Mouse (Mus musculus) neural tube, embryonic 15.5 days (tissue): ENCODE data around the gene Snurf. TPM values are rescaled to one million over a fixed set of nuclear protein-coding genes. Genes with fewer than 3 reads are reported as not detected.

Source experiments
- ATAC-seq: fragments of 200-750 bp; cut with Nextera tagmentation; 2 replicates; pipeline ENCODE4 v1.8.0; 2017; ENCODE audit warnings: mild to moderate bottlenecking, moderate TSS enrichment, moderate library complexity; ENCODE audit not compliant: low FRiP score
- H3K27ac ChIP-seq: fragments of 300-500 bp; sonication (generic); replicated peaks from 2 replicates; pipeline ENCODE4 v1.5.1; 2015; ENCODE audit warnings: mild to moderate bottlenecking, inconsistent platforms
- H3K27me3 ChIP-seq: fragments of 300-500 bp; sonication (generic); replicated peaks from 2 replicates; pipeline ENCODE4 v1.6.1; 2015; ENCODE audit warnings: inconsistent platforms
- H3K36me3 ChIP-seq: fragments of 300-500 bp; sonication (generic); 2 replicates; pipeline ENCODE4 v1.6.1; 2015; ENCODE audit warnings: inconsistent platforms
- H3K4me1 ChIP-seq: fragments of 300-500 bp; sonication (generic); 2 replicates; pipeline ENCODE4 v1.6.1; 2015; ENCODE audit warnings: inconsistent platforms
- H3K4me2 ChIP-seq: fragments of 300-500 bp; sonication (generic); 2 replicates; pipeline ENCODE4 v1.6.1; 2015; ENCODE audit warnings: inconsistent platforms, mild to moderate bottlenecking, moderate library complexity
- H3K4me3 ChIP-seq: fragments of 300-500 bp; sonication (generic); replicated peaks from 2 replicates; pipeline ENCODE4 v1.5.1; 2015; ENCODE audit warnings: mild to moderate bottlenecking, inconsistent platforms
- H3K9ac ChIP-seq: fragments of 300-500 bp; sonication (generic); replicated peaks from 2 replicates; pipeline ENCODE4 v1.6.1; 2015; ENCODE audit warnings: mild to moderate bottlenecking, inconsistent platforms
- H3K9me3 ChIP-seq: fragments of 300-500 bp; sonication (generic); replicated peaks from 2 replicates; pipeline ENCODE4 v1.6.1; 2016; ENCODE audit warnings: inconsistent platforms
- WGBS: fragments of 180-500 bp; shearing (Covaris S2); methylation state at CpG from one replicate; pipeline ENCODE4 v1.1.7; 2015; ENCODE audit warnings: mixed read lengths; 5-methylcytosine and 5-hydroxymethylcytosine counted together
- polyA plus RNA-seq: library from polyadenylated mRNA; unstranded; fragments of >200 nt; fragmentation: Nextera tagmentation; extraction: Ambion mirVana; gene quantifications from 2 replicates; pipeline ENCODE4 v1.2.1, GENCODE M21; 2015

Snurf gene
- 731 and 865 TPM in 2 replicates for polyA plus RNA-seq

- peak within 1 kb of the TSS; percentile 89 for H3K27ac ChIP-seq
- H3K27me3 ChIP-seq: no peaks in the 10 kb centered on the region
- H3K4me3 ChIP-seq: peak within 1 kb of the TSS; percentile 53
- ATAC-seq: peak; percentile 74
- 49% methylated on average over 30 of the region's 30 CpGs for WGBS
- H3K4me1 ChIP-seq: no peaks in the 10 kb centered on the region
- peak within 1 kb of the TSS; percentile 75 for H3K9ac ChIP-seq
- H3K9me3 ChIP-seq: no peaks in the 10 kb centered on the region
- H3K4me2 ChIP-seq: peak within 1 kb of the TSS; percentile 44
- H3K36me3 ChIP-seq: no peaks in the 10 kb centered on the region
These were observed at the start of gene Snurf, which contains the start of gene Gm38393 for GRCm38 (mm10) chr7:60004606-60005330. Gene Snurf (minus strand): TSS chr7:60005049. Gene Gm38393 (minus strand): TSS chr7:60005064.

- Histone ChIP-seq H3K9ac (no peak overlapping the region), H3K4me3 (no peak overlapping the region)
- ATAC-seq: no peak
These were observed 42.8 kb upstream of the Snurf start for GRCm38 (mm10) chr7:60047481-60048201.

GRCm38 (mm10) chr7:60013186-60013585 lies 8.3 kb upstream of the Snurf start:
- Histone ChIP-seq H3K4me2 (no peak overlapping the region), H3K9me3 (no peaks in the 10 kb centered on the region), H3K36me3 (no peaks in the 10 kb centered on the region), H3K27me3 (no peaks in the 10 kb centered on the region), H3K27ac (no peak overlapping the region), H3K9ac (no peak overlapping the region), H3K4me3 (no peak overlapping the region), H3K4me1 (no peaks in the 10 kb centered on the region)
- no peak for ATAC-seq
- WGBS: 52% methylated on average over 3 of the region's 3 CpGs

More at GRCm38 (mm10) chr7:60047481-60048201, 42.8 kb upstream of the Snurf start:
- WGBS: 76% methylated on average over 6 of the region's 6 CpGs
- Histone ChIP-seq H3K4me1 (no peaks in the 10 kb centered on the region), H3K4me2 (no peak overlapping the region), H3K9me3 (no peaks in the 10 kb centered on the region), H3K36me3 (no peaks in the 10 kb centered on the region), H3K27ac (no peak overlapping the region), H3K27me3 (no peaks in the 10 kb centered on the region)

- Histone ChIP-seq H3K4me1 (no peaks in the 10 kb centered on the region), H3K27me3 (no peaks in the 10 kb centered on the region), H3K4me3 (no peak overlapping the region), H3K27ac (no peak overlapping the region), H3K4me2 (no peak overlapping the region), H3K9ac (no peak overlapping the region), H3K36me3 (no peaks in the 10 kb centered on the region), H3K9me3 (no peaks in the 10 kb centered on the region)
- no peak for ATAC-seq
- 46% methylated on average over 3 of the region's 3 CpGs for WGBS
These were observed 3.0 kb upstream of the Snurf start for GRCm38 (mm10) chr7:60007727-60008360.

- H3K9ac ChIP-seq: no peak overlapping the region
- WGBS: 59% methylated on average over 2 of the region's 2 CpGs
- H3K27me3 ChIP-seq: no peaks in the 10 kb centered on the region
- H3K27ac ChIP-seq: no peak overlapping the region
- no peak overlapping the region for H3K4me2 ChIP-seq
- H3K36me3 ChIP-seq: no peaks in the 10 kb centered on the region
- no peaks in the 10 kb centered on the region for H3K4me1 ChIP-seq
- no peak for ATAC-seq
- no peak overlapping the region for H3K4me3 ChIP-seq
- H3K9me3 ChIP-seq: no peaks in the 10 kb centered on the region
These were observed 1.4 kb upstream of the Snurf start for GRCm38 (mm10) chr7:60006262-60006661.

GRCm38 (mm10) chr7:60003921-60004605 lies 786 bp downstream of the Snurf start:
- Histone ChIP-seq H3K27ac (peak overlapping the region; percentile 89), H3K9ac (peak overlapping the region; percentile 75), H3K36me3 (no peaks in the 10 kb centered on the region), H3K4me3 (peak overlapping the region; percentile 53), H3K4me2 (peak overlapping the region; percentile 44), H3K27me3 (no peaks in the 10 kb centered on the region), H3K4me1 (no peaks in the 10 kb centered on the region), H3K9me3 (no peaks in the 10 kb centered on the region)
- peak; percentile 79 for ATAC-seq
- WGBS: 60% methylated on average over 22 of the region's 22 CpGs

- WGBS: 49% methylated on average over 12 of the region's 12 CpGs
- ATAC-seq: peak; percentile 83
- H3K27me3 ChIP-seq: no peaks in the 10 kb centered on the region
- no peaks in the 10 kb centered on the region for H3K4me1 ChIP-seq
- no peaks in the 10 kb centered on the region for H3K9me3 ChIP-seq
- H3K36me3 ChIP-seq: no peaks in the 10 kb centered on the region
- peak overlapping the region; percentile 75 for H3K9ac ChIP-seq
- peak overlapping the region; percentile 53 for H3K4me3 ChIP-seq
- peak overlapping the region; percentile 44 for H3K4me2 ChIP-seq
- H3K27ac ChIP-seq: peak overlapping the region; percentile 89
These were observed 1.6 kb downstream of the Snurf start for GRCm38 (mm10) chr7:60003006-60003865.

- ATAC-seq: no peak
- Histone ChIP-seq H3K36me3 (peaks cover 9% of the 10 kb centered on the region), H3K9ac (no peak overlapping the region), H3K4me2 (no peak overlapping the region), H3K27ac (no peak overlapping the region), H3K4me1 (no peaks in the 10 kb centered on the region), H3K4me3 (no peak overlapping the region), H3K9me3 (no peaks in the 10 kb centered on the region), H3K27me3 (no peaks in the 10 kb centered on the region)
- WGBS: 72% methylated on average over 1 of the region's 1 CpGs
These were observed 26.2 kb downstream of the Snurf start for GRCm38 (mm10) chr7:59978646-59979045.
